Mouse (Mus musculus) layer of hippocampus, adult 11-12 months (tissue): ENCODE measurements around the gene Tmcc3.

ENCODE experiments used
- DNase-seq: peaks from one replicate; pipeline ENCODE4 v3.0.0; 2022; ENCODE audit warnings: low spot score

Tmcc3 gene

GRCm38 (mm10) chr10:94332358-94333137 lies 20.8 kb downstream of the Tmcc3 start:
- DNase-seq: no peak

- DNase-seq: no peak
Measured at GRCm38 (mm10) chr10:94333328-94333727, 21.6 kb downstream of the Tmcc3 start.

- no peak for DNase-seq
Measured at GRCm38 (mm10) chr10:94335047-94335446, 23.3 kb downstream of the Tmcc3 start.

- no peak for DNase-seq
Measured at GRCm38 (mm10) chr10:94336071-94336470, 24.3 kb downstream of the Tmcc3 start.

GRCm38 (mm10) chr10:94341501-94341900 lies 29.8 kb downstream of the Tmcc3 start:
- no peak for DNase-seq

GRCm38 (mm10) chr10:94342256-94342655 lies 30.5 kb downstream of the Tmcc3 start:
- no peak for DNase-seq

GRCm38 (mm10) chr10:94343581-94343980 lies 31.8 kb downstream of the Tmcc3 start:
- no peak for DNase-seq

GRCm38 (mm10) chr10:94344631-94345417 lies 33.1 kb downstream of the Tmcc3 start:
- DNase-seq: no peak

GRCm38 (mm10) chr10:94345509-94346252 lies 33.9 kb downstream of the Tmcc3 start:
- no peak for DNase-seq

- DNase-seq: no peak
Measured at GRCm38 (mm10) chr10:94346596-94346995, 34.8 kb downstream of the Tmcc3 start.

- DNase-seq: no peak
Measured at GRCm38 (mm10) chr10:94347296-94347695, 35.5 kb downstream of the Tmcc3 start.

GRCm38 (mm10) chr10:94347959-94348358 lies 36.2 kb downstream of the Tmcc3 start:
- no peak for DNase-seq

GRCm38 (mm10) chr10:94350207-94350606 lies 38.5 kb downstream of the Tmcc3 start:
- no peak for DNase-seq

- DNase-seq: no peak
Measured at GRCm38 (mm10) chr10:94350896-94351661, 39.3 kb downstream of the Tmcc3 start.

- DNase-seq: no peak
Measured at GRCm38 (mm10) chr10:94352172-94352876, 40.6 kb downstream of the Tmcc3 start.

- no peak for DNase-seq
Measured at GRCm38 (mm10) chr10:94352877-94353853, 41.4 kb downstream of the Tmcc3 start.

- peak; percentile 27 for DNase-seq
Measured at GRCm38 (mm10) chr10:94354005-94354404, 42.3 kb downstream of the Tmcc3 start.

- no peak for DNase-seq
Measured at GRCm38 (mm10) chr10:94354427-94354826, 42.7 kb downstream of the Tmcc3 start.

- peak; percentile 39 for DNase-seq
Measured at GRCm38 (mm10) chr10:94356504-94357169, 44.9 kb downstream of the Tmcc3 start.
